Mouse (Mus musculus) myocyte (in vitro differentiated cells): ENCODE measurements at regions not wholly inside any gene's neighbourhood (a gene's known extent, or its start where the extent isn't known, plus 50 kb on each side); places are given as distances from the start of the nearest gene placed in this dataset.

Experiments used
- H3K27me3 ChIP-seq: one replicate; pipeline ENCODE4 v1.6.1; 2011; ENCODE audit not compliant: control insufficient read depth, insufficient read depth, insufficient read length
- H3K36me3 ChIP-seq: one replicate; pipeline ENCODE4 v1.6.1; 2011; ENCODE audit not compliant: control insufficient read depth, insufficient read depth
- H3K4me2 ChIP-seq: one replicate; pipeline ENCODE4 v1.6.1; 2011; ENCODE audit warnings: low read depth, control low read depth
- H3K4me3 ChIP-seq: one replicate; pipeline ENCODE4 v1.5.1; 2011; ENCODE audit warnings: mild to moderate bottlenecking, control low read depth, moderate library complexity
- H3K79me2 ChIP-seq: one replicate; pipeline ENCODE4 v1.6.1; 2011; ENCODE audit not compliant: control insufficient read depth, insufficient read depth
- H3ac ChIP-seq: one replicate; pipeline ENCODE4 v1.6.1; 2011; ENCODE audit not compliant: control insufficient read depth, insufficient read length
- CEBPB ChIP-seq: IDR thresholded peaks from 2 replicates; pipeline ENCODE4 v1.6.1; 2011; ENCODE audit warnings: mild to moderate bottlenecking, moderate library complexity; ENCODE audit not compliant: poor library complexity, insufficient read depth, severe bottlenecking
- E2F4 ChIP-seq: IDR thresholded peaks from one replicate; pipeline ENCODE4 v1.6.1; 2011; ENCODE audit warnings: mild to moderate bottlenecking, control low read depth, moderate library complexity; ENCODE audit not compliant: insufficient read depth
- MAX ChIP-seq: IDR thresholded peaks from one replicate; pipeline ENCODE4 v1.6.1; 2011; ENCODE audit warnings: low read depth, mild to moderate bottlenecking, control low read depth
- MYOD1 ChIP-seq, 3 experiments: IDR thresholded peaks; one replicate each; pipeline ENCODE4 v1.6.1; 2011; ENCODE audit warnings: control low read depth in 2 of 3, low read depth in 2 of 3, mild to moderate bottlenecking in 2 of 3, moderate library complexity in 1 of 3; ENCODE audit not compliant: insufficient read length in 2 of 3, control insufficient read depth in 1 of 3
- MYOG ChIP-seq, 3 experiments: IDR thresholded peaks; one replicate each; pipeline ENCODE4 v1.6.1; 2011; ENCODE audit warnings: control low read depth in 2 of 3, low read depth in 2 of 3, mild to moderate bottlenecking in 2 of 3; ENCODE audit not compliant: insufficient read length in 2 of 3, control insufficient read depth in 1 of 3, insufficient read depth in 1 of 3
- POLR2A ChIP-seq: IDR thresholded peaks from one replicate; pipeline ENCODE4 v1.6.1; 2011; ENCODE audit warnings: low read depth, mild to moderate bottlenecking, control low read depth, moderate library complexity; ENCODE audit not compliant: insufficient read length
- POLR2AphosphoS2 ChIP-seq: IDR thresholded peaks from one replicate; pipeline ENCODE4 v1.6.1; 2011; ENCODE audit warnings: low read depth, control low read depth; ENCODE audit not compliant: insufficient read length
- REST ChIP-seq: IDR thresholded peaks from one replicate; pipeline ENCODE4 v1.6.1; 2011; ENCODE audit warnings: mild to moderate bottlenecking, control low read depth, moderate library complexity; ENCODE audit not compliant: insufficient read depth, insufficient read length
- SRF ChIP-seq: IDR thresholded peaks from one replicate; pipeline ENCODE4 v1.6.1; 2011; ENCODE audit warnings: low read depth; ENCODE audit not compliant: control insufficient read depth, insufficient read length
- TCF12 ChIP-seq: IDR thresholded peaks from one replicate; pipeline ENCODE4 v1.6.1; 2011; ENCODE audit warnings: mild to moderate bottlenecking, control low read depth; ENCODE audit not compliant: poor library complexity, insufficient read depth, severe bottlenecking
- TCF3 ChIP-seq: IDR thresholded peaks from one replicate; pipeline ENCODE4 v1.6.1; 2011; ENCODE audit warnings: low read depth, control low read depth; ENCODE audit not compliant: insufficient read length
- USF1 ChIP-seq: IDR thresholded peaks from one replicate; pipeline ENCODE4 v1.6.1; 2011; ENCODE audit warnings: low read depth, mild to moderate bottlenecking, control low read depth, moderate library complexity

GRCm38 (mm10) chr13:83872143-83872819 is 349.8 kb upstream of the Tmem161b start:
- no peak overlapping the region for H3K4me3 ChIP-seq
- TF ChIP-seq POLR2AphosphoS2 (no peak), SRF (no peak), MYOD1 (IDR thresholded peaks at IDR 0.05; ENCODE audit: control insufficient read depth in 1 of 3, insufficient read length in 2 of 3, low read depth in 2 of 3) (no peak), POLR2A (no peak), MYOG (IDR thresholded peaks at IDR 0.05; ENCODE audit: control insufficient read depth in 1 of 3, insufficient read depth in 1 of 3, insufficient read length in 2 of 3, low read depth in 2 of 3) (no peak), TCF3 (no peak), MAX (no peak), USF1 (no peak), REST (no peak), CEBPB (no peak), E2F4 (no peak), TCF12 (no peak)
- H3K36me3 ChIP-seq: no peaks in the 10 kb centered on the region
- H3K4me2 ChIP-seq: no peak overlapping the region
- no peaks in the 10 kb centered on the region for H3K79me2 ChIP-seq
- H3K27me3 ChIP-seq: no peaks in the 10 kb centered on the region
- no peak overlapping the region for H3ac ChIP-seq

GRCm38 (mm10) chr13:83872887-83873286 is 349.2 kb upstream of the Tmem161b start:
- Histone ChIP-seq H3K4me2 (no peak overlapping the region), H3ac (no peak overlapping the region), H3K36me3 (no peaks in the 10 kb centered on the region), H3K4me3 (no peak overlapping the region), H3K27me3 (no peaks in the 10 kb centered on the region), H3K79me2 (no peaks in the 10 kb centered on the region)
- TF ChIP-seq USF1: no peak
- TF ChIP-seq SRF: no peak
- no peak for TF ChIP-seq TCF12

- Histone ChIP-seq H3K4me3 (no peak overlapping the region), H3ac (no peak overlapping the region), H3K4me2 (no peak overlapping the region), H3K27me3 (no peaks in the 10 kb centered on the region), H3K79me2 (no peaks in the 10 kb centered on the region), H3K36me3 (no peaks in the 10 kb centered on the region)
- TF ChIP-seq MYOD1 (IDR thresholded peaks at IDR 0.05; ENCODE audit: control insufficient read depth in 1 of 3, insufficient read length in 2 of 3, low read depth in 2 of 3): no peak
- TF ChIP-seq MYOG (IDR thresholded peaks at IDR 0.05; ENCODE audit: control insufficient read depth in 1 of 3, insufficient read depth in 1 of 3, insufficient read length in 2 of 3, low read depth in 2 of 3): no peak
- no peak for TF ChIP-seq CEBPB
- no peak for TF ChIP-seq E2F4
- TF ChIP-seq POLR2A: no peak
- no peak for TF ChIP-seq USF1
- TF ChIP-seq POLR2AphosphoS2: no peak
- TF ChIP-seq REST: no peak
- TF ChIP-seq TCF3: no peak
- TF ChIP-seq SRF: no peak
- no peak for TF ChIP-seq MAX
- TF ChIP-seq TCF12: no peak
Observed at GRCm38 (mm10) chr13:83879561-83879960, 342.5 kb upstream of the Tmem161b start.

GRCm38 (mm10) chr13:83880305-83880704 is 341.8 kb upstream of the Tmem161b start:
- Histone ChIP-seq H3K79me2 (no peaks in the 10 kb centered on the region), H3K4me3 (no peak overlapping the region), H3ac (no peak overlapping the region), H3K27me3 (no peaks in the 10 kb centered on the region), H3K36me3 (no peaks in the 10 kb centered on the region), H3K4me2 (no peak overlapping the region)
- TF ChIP-seq TCF12: no peak
- TF ChIP-seq MYOD1 (IDR thresholded peaks at IDR 0.05; ENCODE audit: control insufficient read depth in 1 of 3, insufficient read length in 2 of 3, low read depth in 2 of 3): no peak
- TF ChIP-seq TCF3: no peak
- no peak for TF ChIP-seq MYOG (IDR thresholded peaks at IDR 0.05; ENCODE audit: control insufficient read depth in 1 of 3, insufficient read depth in 1 of 3, insufficient read length in 2 of 3, low read depth in 2 of 3)
- TF ChIP-seq CEBPB: no peak
- no peak for TF ChIP-seq SRF
- no peak for TF ChIP-seq E2F4
- no peak for TF ChIP-seq REST
- TF ChIP-seq POLR2A: no peak
- TF ChIP-seq MAX: no peak
- TF ChIP-seq POLR2AphosphoS2: no peak

- Histone ChIP-seq H3K4me2 (no peak overlapping the region), H3K79me2 (no peaks in the 10 kb centered on the region), H3K36me3 (no peaks in the 10 kb centered on the region), H3K4me3 (no peak overlapping the region), H3K27me3 (no peaks in the 10 kb centered on the region), H3ac (no peak overlapping the region)
- TF ChIP-seq E2F4 (no peak), USF1 (no peak), TCF3 (no peak), SRF (no peak), MYOD1 (IDR thresholded peaks at IDR 0.05; ENCODE audit: control insufficient read depth in 1 of 3, insufficient read length in 2 of 3, low read depth in 2 of 3) (no peak), CEBPB (no peak), POLR2A (no peak), POLR2AphosphoS2 (no peak), MAX (no peak)
Observed at GRCm38 (mm10) chr13:83880772-83881171, 341.3 kb upstream of the Tmem161b start.
